Mouse (Mus musculus) cerebellum, adult 2 months (tissue): ENCODE results near the gene 4933415A04Rik.

Source experiments
- CTCF ChIP-seq: fragments of 200-500 bp; IDR thresholded peaks from 2 replicates; pipeline ENCODE4 v1.5.1; 2011; ENCODE audit warnings: low read depth, mild to moderate bottlenecking, control low read depth, low read length, moderate library complexity, borderline replicate concordance; ENCODE audit not compliant: insufficient read depth
- POLR2A ChIP-seq: fragments of 200-500 bp; IDR thresholded peaks from 2 replicates; pipeline ENCODE4 v1.6.1; 2011; ENCODE audit warnings: low read length, control low read depth, borderline replicate concordance; ENCODE audit not compliant: insufficient read depth

DNA sequence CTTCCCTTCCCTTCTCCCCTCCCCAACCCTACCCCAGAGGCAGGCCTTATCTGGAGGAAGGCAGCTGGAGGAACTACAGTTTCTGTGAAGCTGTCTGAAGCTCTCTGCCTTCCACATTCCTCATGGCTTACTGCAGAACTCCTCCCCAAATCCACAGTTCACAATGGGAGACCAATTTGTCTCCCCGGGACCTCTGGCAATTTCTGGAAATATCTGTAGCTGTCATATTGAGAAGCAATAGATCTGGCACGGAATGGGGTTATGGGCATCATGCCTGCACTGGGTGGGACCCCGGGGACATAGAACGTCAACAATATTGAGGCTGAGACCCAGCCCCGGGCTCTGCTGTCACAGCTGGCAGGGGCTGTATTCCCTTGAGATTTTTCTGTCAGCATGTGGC is 31.1 kb downstream of the 4933415A04Rik start:
- TF ChIP-seq POLR2A: no peak
- no peak for TF ChIP-seq CTCF
